Mouse (Mus musculus): ENCODE results near the gene Atp2a1.

Atp2a1 gene

GRCm38 (mm10) chr7:126450641-126451040 is 12.3 kb downstream of the Atp2a1 start:
- in situ Hi-C loops (cut with MboI) = no loop called here

GRCm38 (mm10) chr7:126449991-126450390 is 12.9 kb downstream of the Atp2a1 start:
- in situ Hi-C loops (cut with MboI) = no loop called here

GRCm38 (mm10) chr7:126448481-126448880 is 14.4 kb downstream of the Atp2a1 start:
- in situ Hi-C loops (cut with MboI) = no loop called here

GRCm38 (mm10) chr7:126446217-126446616 is 16.7 kb downstream of the Atp2a1 start:
- in situ Hi-C loops (cut with MboI) = no loop called here

- in situ Hi-C loops (cut with MboI) = no loop called here
Measured at GRCm38 (mm10) chr7:126445104-126445815, 17.6 kb downstream of the Atp2a1 start.

GRCm38 (mm10) chr7:126444536-126444935 is 18.4 kb downstream of the Atp2a1 start:
- in situ Hi-C loops (cut with MboI) = no loop called here

GRCm38 (mm10) chr7:126443997-126444396 is 18.9 kb downstream of the Atp2a1 start:
- in situ Hi-C loops (cut with MboI) = no loop called here

GRCm38 (mm10) chr7:126440134-126440533 is 22.8 kb downstream of the Atp2a1 start:
- in situ Hi-C loops (cut with MboI) = no loop called here

GRCm38 (mm10) chr7:126436851-126437250 is 26.1 kb downstream of the Atp2a1 start:
- in situ Hi-C loops (cut with MboI) = loop anchor here (5.0 kb wide), 1 partner anchor 40 kb away; the partner anchor contains the start of gene Nfatc2ip

GRCm38 (mm10) chr7:126435801-126436200 is 27.1 kb downstream of the Atp2a1 start:
- in situ Hi-C loops (cut with MboI) = loop anchor here (5.0 kb wide), 1 partner anchor 38 kb away; the partner anchor contains the start of gene Nfatc2ip

- in situ Hi-C loops (cut with MboI) = loop anchor here (5.0 kb wide), 1 partner anchor 37 kb away; the partner anchor contains the start of gene Nfatc2ip
Measured at GRCm38 (mm10) chr7:126434726-126435125, 28.2 kb downstream of the Atp2a1 start.

GRCm38 (mm10) chr7:126430167-126430566 is 32.7 kb downstream of the Atp2a1 start:
- in situ Hi-C loops (cut with MboI) = no loop called here

GRCm38 (mm10) chr7:126429503-126429898 is 33.4 kb downstream of the Atp2a1 start:
- in situ Hi-C loops (cut with MboI) = no loop called here

GRCm38 (mm10) chr7:126428631-126429502 is 34.0 kb downstream of the Atp2a1 start, which contains the start of gene Rabep2:
TSS of gene Rabep2 (plus strand) at chr7:126428759.
- in situ Hi-C loops (cut with MboI) = no loop called here

- in situ Hi-C loops (cut with MboI) = no loop called here
Measured at GRCm38 (mm10) chr7:126428154-126428553, 34.8 kb downstream of the Atp2a1 start.

GRCm38 (mm10) chr7:126427323-126427860 is 35.5 kb downstream of the Atp2a1 start:
- in situ Hi-C loops (cut with MboI) = no loop called here

- in situ Hi-C loops (cut with MboI) = no loop called here
Measured at GRCm38 (mm10) chr7:126424161-126424560, 38.7 kb downstream of the Atp2a1 start.

GRCm38 (mm10) chr7:126421756-126422155 is 41.2 kb downstream of the Atp2a1 start:
- in situ Hi-C loops (cut with MboI) = no loop called here

- in situ Hi-C loops (cut with MboI) = no loop called here
Measured at GRCm38 (mm10) chr7:126418496-126418895, 44.4 kb downstream of the Atp2a1 start.

GRCm38 (mm10) chr7:126417606-126418005 is 45.3 kb downstream of the Atp2a1 start:
- in situ Hi-C loops (cut with MboI) = no loop called here

- in situ Hi-C loops (cut with MboI) = no loop called here
Measured at GRCm38 (mm10) chr7:126417045-126417444, 45.9 kb downstream of the Atp2a1 start.

- in situ Hi-C loops (cut with MboI) = no loop called here
Measured at GRCm38 (mm10) chr7:126416615-126417014, 46.3 kb downstream of the Atp2a1 start.

Measured in mature B cell (primary cell).